Mouse (Mus musculus): ENCODE measurements around the gene Notch1. TPM values are rescaled to one million over a fixed set of nuclear protein-coding genes. Genes with fewer than 3 reads are reported as not detected.

Gene Notch1
- polyA plus RNA-seq, 1 experiment from 2014 or later: 7.6 TPM

GRCm38 (mm10) chr2:26482824-26483223 is 33.6 kb downstream of the Notch1 start:
- ATAC-seq (no peak), DNase-seq (ENCODE audit: low read depth, low spot score) (no peak)
- H3K27me3 ChIP-seq: no peaks in the 10 kb centered on the region
- ChIA-PET POLR2A (interaction anchor here (0.6 to 2.0 kb wide), 5 partner anchors 10 to 36 kb away, joined by 3 to 19 read pairs (median 3); partner anchors contain the start of gene Notch1), CTCF (interaction anchor here (0.9 to 1.9 kb wide), 4 partner anchors 8 to 79 kb away, joined by 3 to 7 read pairs (median 4); no protein-coding TSS in a partner anchor)
- in situ Hi-C loops (cut with MboI; ENCODE audit: low pct_unique_long_range_greater_than_20kb): no loop called here
- no peak for TF ChIP-seq CTCF (IDR thresholded peaks at IDR 0.05)

- no peak for TF ChIP-seq CTCF (IDR thresholded peaks at IDR 0.05)
- in situ Hi-C loops (cut with MboI; ENCODE audit: low pct_unique_long_range_greater_than_20kb): no loop called here
- CTCF ChIA-PET: interaction anchor here (0.9 to 1.9 kb wide), 5 partner anchors 9 to 79 kb away, joined by 3 to 7 read pairs (median 4); no protein-coding TSS in a partner anchor
These were observed 34.6 kb downstream of the Notch1 start for GRCm38 (mm10) chr2:26481724-26482495.

GRCm38 (mm10) chr2:26480911-26481310 is 35.6 kb downstream of the Notch1 start:
- ChIA-PET CTCF (interaction anchor here (0.9 to 1.2 kb wide), 4 partner anchors 31 to 80 kb away, joined by 3 to 5 read pairs (median 4); no protein-coding TSS in a partner anchor), POLR2A (no interaction called here)
- DNase-seq (ENCODE audit: low read depth, low spot score) (no peak), ATAC-seq (no peak)
- H3K27me3 ChIP-seq: no peaks in the 10 kb centered on the region
- in situ Hi-C loops (cut with MboI; ENCODE audit: low pct_unique_long_range_greater_than_20kb): no loop called here
- TF ChIP-seq CTCF (IDR thresholded peaks at IDR 0.05): no peak

More at GRCm38 (mm10) chr2:26481724-26482495, 34.6 kb downstream of the Notch1 start:
- H3K27me3 ChIP-seq: no peaks in the 10 kb centered on the region
- DNase-seq (ENCODE audit: low read depth, low spot score) (peak; percentile 87), ATAC-seq (peak; percentile 58)
- POLR2A ChIA-PET: interaction anchor here (2.0 kb wide), 1 partner anchor 17 kb away, joined by 19 read pairs; no protein-coding TSS in a partner anchor

GRCm38 (mm10) chr2:26478685-26479205 is 37.7 kb downstream of the Notch1 start:
- POLR2A ChIA-PET: no interaction called here
- CTCF ChIA-PET: no interaction called here
- TF ChIP-seq CTCF (IDR thresholded peaks at IDR 0.05): no peak
- in situ Hi-C loops (cut with MboI; ENCODE audit: low pct_unique_long_range_greater_than_20kb): no loop called here
- DNase-seq (ENCODE audit: low read depth, low spot score) (no peak), ATAC-seq (no peak)
- H3K27me3 ChIP-seq: no peaks in the 10 kb centered on the region

GRCm38 (mm10) chr2:26477911-26478310 is 38.6 kb downstream of the Notch1 start:
- ChIA-PET CTCF (no interaction called here), POLR2A (no interaction called here)
- in situ Hi-C loops (cut with MboI; ENCODE audit: low pct_unique_long_range_greater_than_20kb): no loop called here
- no peak for DNase-seq (ENCODE audit: low read depth, low spot score)
- H3K27me3 ChIP-seq: no peaks in the 10 kb centered on the region
- TF ChIP-seq CTCF (IDR thresholded peaks at IDR 0.05): no peak
- ATAC-seq: no peak

- DNase-seq (ENCODE audit: low read depth, low spot score) (no peak), ATAC-seq (no peak)
- TF ChIP-seq CTCF (IDR thresholded peaks at IDR 0.05): no peak
- in situ Hi-C loops (cut with MboI; ENCODE audit: low pct_unique_long_range_greater_than_20kb): no loop called here
- POLR2A ChIA-PET: no interaction called here
- H3K27me3 ChIP-seq: no peaks in the 10 kb centered on the region
- CTCF ChIA-PET: interaction anchor here (0.9 to 2.5 kb wide), 2 partner anchors 20 to 86 kb away, joined by 3 to 11 read pairs; no protein-coding TSS in a partner anchor
These were observed 40.7 kb downstream of the Notch1 start for GRCm38 (mm10) chr2:26475505-26476430.

- ChIA-PET CTCF (interaction anchor here (0.9 to 2.5 kb wide), 2 partner anchors 21 to 87 kb away, joined by 3 to 11 read pairs; no protein-coding TSS in a partner anchor), POLR2A (no interaction called here)
- in situ Hi-C loops (cut with MboI; ENCODE audit: low pct_unique_long_range_greater_than_20kb): no loop called here
- DNase-seq (ENCODE audit: low read depth, low spot score): no peak
- ATAC-seq: no peak
- H3K27me3 ChIP-seq: no peaks in the 10 kb centered on the region
- no peak for TF ChIP-seq CTCF (IDR thresholded peaks at IDR 0.05)
These were observed 41.5 kb downstream of the Notch1 start for GRCm38 (mm10) chr2:26474789-26475504.

DNA sequence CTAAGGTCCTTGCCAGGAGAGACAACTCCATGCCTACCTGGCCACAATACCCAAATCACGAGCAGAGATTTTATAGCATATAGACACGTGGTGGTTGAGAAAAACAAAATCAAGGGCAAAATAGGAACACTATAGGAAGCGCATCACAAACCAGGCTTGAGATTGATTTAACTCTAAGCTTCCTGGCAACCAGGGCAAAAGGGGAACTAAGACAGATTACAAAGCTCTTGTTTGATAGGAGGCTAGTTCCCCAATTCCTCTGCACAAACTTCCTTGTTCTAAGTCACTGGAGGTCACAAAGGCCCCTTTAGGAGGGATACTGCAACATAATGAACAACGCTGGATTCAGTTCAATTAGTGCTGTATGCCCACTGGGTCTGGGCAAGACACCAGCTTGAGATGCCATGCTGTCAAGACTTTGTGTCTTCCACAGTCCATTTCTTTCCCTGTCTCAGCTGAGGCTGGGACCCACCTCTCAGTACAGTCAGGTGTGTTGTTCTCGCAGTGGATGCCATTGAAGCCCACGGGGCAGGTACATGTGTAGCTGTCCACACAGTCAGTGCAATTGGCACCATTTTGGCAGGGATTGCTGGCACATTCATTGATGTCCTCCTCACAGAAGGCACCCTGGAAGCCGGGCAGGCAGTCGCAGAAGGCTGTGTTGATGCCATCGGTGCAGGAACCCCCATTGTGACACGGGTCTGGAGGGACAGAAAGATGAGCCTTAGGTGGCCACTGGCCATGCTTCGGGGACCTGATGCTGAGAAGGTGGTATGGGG is 44.0 kb downstream of the Notch1 start:
- ChIA-PET POLR2A (no interaction called here), CTCF (no interaction called here)
- in situ Hi-C loops (cut with MboI; ENCODE audit: low pct_unique_long_range_greater_than_20kb): no loop called here
- TF ChIP-seq CTCF (IDR thresholded peaks at IDR 0.05): no peak
- H3K27me3 ChIP-seq: no peaks in the 10 kb centered on the region
- no peak for DNase-seq (ENCODE audit: low read depth, low spot score)
- no peak for ATAC-seq

DNA sequence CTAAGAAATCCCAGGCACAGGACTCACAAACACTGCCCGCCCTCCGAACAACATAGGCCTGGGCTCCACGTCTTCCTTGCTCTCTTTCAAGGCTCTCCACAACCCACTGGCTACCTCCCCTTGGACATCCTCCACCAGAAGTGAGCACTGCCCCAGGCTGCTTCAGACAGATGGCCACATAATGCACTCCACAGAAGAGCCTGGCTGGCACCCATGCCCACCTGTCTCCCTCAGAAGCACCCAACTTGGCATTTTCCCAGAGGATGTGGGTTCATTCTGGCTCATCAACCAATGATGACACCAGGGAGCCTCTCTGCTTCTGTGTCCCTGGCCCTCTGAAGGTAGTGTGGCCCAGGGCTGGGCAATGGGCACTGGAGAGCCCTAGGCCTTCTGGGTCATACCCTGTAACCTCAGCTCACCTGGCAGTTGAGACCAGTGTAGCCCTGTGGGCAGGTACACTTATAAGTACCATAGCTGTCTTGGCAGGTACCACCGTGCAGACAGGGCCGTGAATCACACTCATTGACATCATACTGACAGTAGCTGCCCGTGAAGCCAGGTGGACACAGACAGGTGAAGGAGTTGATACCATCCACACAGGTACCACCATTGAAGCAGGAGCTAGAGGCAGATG is 44.7 kb downstream of the Notch1 start:
- DNase-seq (ENCODE audit: low read depth, low spot score): no peak
- ChIA-PET CTCF (no interaction called here), POLR2A (no interaction called here)
- no peak for ATAC-seq
- TF ChIP-seq CTCF (IDR thresholded peaks at IDR 0.05): no peak
- no peaks in the 10 kb centered on the region for H3K27me3 ChIP-seq
- in situ Hi-C loops (cut with MboI; ENCODE audit: low pct_unique_long_range_greater_than_20kb): no loop called here
